Mouse (Mus musculus): Measurements from ENCODE around the gene Ntng1. TPM values are rescaled to one million over a fixed set of nuclear protein-coding genes. Genes with fewer than 3 reads are reported as not detected.

Ntng1 gene
- total and polyA plus RNA-seq, 2 experiments = not detected

DNA sequence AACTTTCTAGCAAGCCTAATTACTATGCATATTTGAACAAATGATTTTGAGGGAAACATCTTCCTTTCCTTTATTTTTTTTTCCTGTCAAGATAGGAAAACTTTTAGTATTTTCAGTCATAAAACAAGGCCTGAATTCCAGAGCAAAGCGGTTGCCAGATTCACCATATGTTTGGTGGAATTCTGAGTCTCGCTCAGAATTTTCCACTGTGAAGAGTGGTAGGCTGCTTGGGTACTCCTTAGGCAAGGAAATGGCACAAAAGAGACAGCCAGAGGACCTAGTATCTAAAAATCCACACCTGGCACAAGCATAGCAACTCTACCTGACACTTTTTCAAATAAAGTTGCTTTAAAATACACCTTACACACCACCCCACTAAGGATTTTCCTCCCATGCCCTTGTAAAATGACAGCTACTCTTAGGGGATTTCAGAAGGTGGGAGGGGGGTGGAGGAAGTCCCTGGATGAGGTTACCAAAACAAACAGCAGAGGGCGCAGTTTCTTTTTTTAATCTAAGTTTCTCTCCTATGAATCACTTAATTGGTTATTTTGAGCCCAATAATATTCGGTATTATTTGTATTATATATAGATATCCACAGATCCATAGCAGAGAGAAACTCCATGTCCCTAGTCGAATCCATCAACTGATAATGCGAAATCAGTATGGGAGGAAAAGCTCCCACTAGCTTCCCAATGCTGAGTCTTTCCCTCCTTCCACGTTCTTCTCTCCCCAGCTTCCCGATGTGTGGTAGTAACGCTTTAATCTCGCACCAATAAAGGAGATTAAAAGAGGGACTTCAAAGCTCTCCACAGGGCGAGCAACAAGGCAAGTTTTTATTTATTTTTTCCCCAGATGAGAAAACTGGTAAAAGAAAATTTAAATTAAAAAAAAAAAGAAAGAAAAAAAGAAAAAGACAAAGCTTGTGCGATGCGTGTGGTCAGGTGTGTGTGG, 2.2 kb downstream of the Ntng1 start:
- Histone ChIP-seq H3K79me2 (ENCODE audit: control insufficient read depth, insufficient read depth, low read length) (no peaks in the 10 kb centered on the region), H3K4me3 (ENCODE audit: insufficient read depth, low read depth, low read length) (no peak overlapping the region), H3K4me1 (ENCODE audit: control insufficient read depth, insufficient read depth, low read length) (peaks cover 3% of the 10 kb centered on the region; the same call in 1 of the 2 replicates), H3K36me3 (ENCODE audit: control insufficient read depth, insufficient read depth, low read length) (no peaks in the 10 kb centered on the region), H3K27me3 (ENCODE audit: control insufficient read depth, insufficient read depth, low read length) (peaks cover 15% of the 10 kb centered on the region), H3K9ac (ENCODE audit: low read depth, low read length) (no peak overlapping the region), H3K27ac (replicated peaks; ENCODE audit: insufficient read depth, low read depth, low read length) (no peak overlapping the region)
- TF ChIP-seq CTCF (IDR thresholded peaks at IDR 0.05; ENCODE audit: low read depth, low read length) (0 out of 2 replicates have a peak, but pooled peaks have one; percentile 17), POLR2A (IDR thresholded peaks at IDR 0.05; ENCODE audit: extremely low read depth, insufficient read depth, low read length) (no peak)
- peak; percentile 12 for DNase-seq (ENCODE audit: extremely low read depth, low read depth, low spot score)
- 4% methylated on average over 13 of the region's 13 CpGs for WGBS

DNA sequence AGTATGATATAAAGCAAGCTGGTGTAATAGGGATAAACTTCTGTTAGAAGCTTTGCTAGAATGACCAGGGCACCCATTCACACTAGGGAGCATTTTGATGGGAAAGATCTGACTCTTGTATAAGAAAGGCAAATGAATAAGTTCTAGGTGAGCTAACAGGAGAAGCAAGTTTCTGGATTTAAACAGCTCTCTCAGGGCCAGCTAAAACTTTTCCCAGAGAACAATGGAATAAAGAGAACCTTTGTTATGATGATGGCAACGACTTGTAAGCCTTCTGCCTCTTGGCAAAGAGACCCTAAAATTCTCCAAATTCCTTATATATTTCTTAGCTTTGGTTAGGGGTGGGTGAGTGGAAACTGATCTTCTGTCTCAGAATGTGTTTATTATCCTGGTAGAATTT, 7.7 kb downstream of the Ntng1 start:
- 23% methylated on average over 1 of the region's 1 CpGs for WGBS
- H3K9ac ChIP-seq (ENCODE audit: low read depth, low read length) = no peak overlapping the region
- H3K4me1 ChIP-seq (ENCODE audit: control insufficient read depth, insufficient read depth, low read length) = no peaks in the 10 kb centered on the region
- no peak overlapping the region for H3K27ac ChIP-seq (replicated peaks; ENCODE audit: insufficient read depth, low read depth, low read length)
- DNase-seq (ENCODE audit: extremely low read depth, low read depth, low spot score) = no peak
- no peaks in the 10 kb centered on the region for H3K79me2 ChIP-seq (ENCODE audit: control insufficient read depth, insufficient read depth, low read length)
- H3K36me3 ChIP-seq (ENCODE audit: control insufficient read depth, insufficient read depth, low read length) = no peaks in the 10 kb centered on the region
- no peaks in the 10 kb centered on the region for H3K27me3 ChIP-seq (ENCODE audit: control insufficient read depth, insufficient read depth, low read length)
- no peak overlapping the region for H3K4me3 ChIP-seq (ENCODE audit: insufficient read depth, low read depth, low read length)
- no peak for TF ChIP-seq CTCF (IDR thresholded peaks at IDR 0.05; ENCODE audit: low read depth, low read length)

DNA sequence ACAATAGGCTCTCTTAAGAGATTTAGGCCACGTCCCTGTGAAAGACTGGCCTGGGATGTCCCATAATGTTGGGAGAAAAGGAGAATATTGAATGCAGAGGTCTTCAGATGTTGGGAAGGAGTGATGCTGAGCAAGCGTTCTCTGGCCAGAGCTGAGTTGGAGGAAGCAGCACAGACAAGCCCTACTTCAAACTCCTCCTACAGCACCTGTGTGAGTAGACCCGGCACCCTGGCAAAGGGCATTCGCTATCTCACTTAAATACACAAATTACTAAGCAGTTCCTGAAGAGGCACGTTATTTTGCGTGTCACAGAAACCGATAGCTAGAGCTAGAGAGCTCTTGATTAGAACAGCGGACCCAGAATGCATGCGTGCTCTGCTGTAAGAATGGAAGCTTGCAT, 10.7 kb downstream of the Ntng1 start:
- Histone ChIP-seq H3K36me3 (ENCODE audit: control insufficient read depth, insufficient read depth, low read length) (no peaks in the 10 kb centered on the region), H3K27me3 (ENCODE audit: control insufficient read depth, insufficient read depth, low read length) (no peaks in the 10 kb centered on the region), H3K9ac (ENCODE audit: low read depth, low read length) (no peak overlapping the region), H3K79me2 (ENCODE audit: control insufficient read depth, insufficient read depth, low read length) (no peaks in the 10 kb centered on the region), H3K4me1 (ENCODE audit: control insufficient read depth, insufficient read depth, low read length) (no peaks in the 10 kb centered on the region), H3K27ac (replicated peaks; ENCODE audit: insufficient read depth, low read depth, low read length) (no peak overlapping the region), H3K4me3 (ENCODE audit: insufficient read depth, low read depth, low read length) (no peak overlapping the region)
- 65% methylated on average over 9 of the region's 9 CpGs for WGBS
- DNase-seq (ENCODE audit: extremely low read depth, low read depth, low spot score) = no peak
- TF ChIP-seq CTCF (IDR thresholded peaks at IDR 0.05; ENCODE audit: low read depth, low read length) (no peak), POLR2A (IDR thresholded peaks at IDR 0.05; ENCODE audit: extremely low read depth, insufficient read depth, low read length) (no peak)

DNA sequence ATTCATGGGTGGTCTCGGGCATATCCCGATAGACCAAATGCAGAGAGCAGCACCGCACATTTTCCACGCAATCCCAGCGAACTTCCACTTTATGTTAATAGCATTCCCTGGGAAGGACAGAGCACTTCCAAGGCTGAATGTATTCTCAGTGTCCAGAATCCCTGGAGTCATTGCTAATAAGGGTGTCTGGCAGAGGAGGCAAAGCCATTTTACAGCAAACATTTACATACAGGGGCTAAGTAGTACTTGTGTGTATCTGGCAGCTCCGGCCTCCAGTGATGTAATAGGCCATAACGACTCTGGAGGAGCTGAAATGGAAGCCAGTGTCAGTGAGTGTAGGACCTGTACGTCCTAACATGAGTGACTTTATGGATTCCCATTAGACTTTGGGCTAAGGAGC, 11.5 kb downstream of the Ntng1 start:
- TF ChIP-seq POLR2A (IDR thresholded peaks at IDR 0.05; ENCODE audit: extremely low read depth, insufficient read depth, low read length) (no peak), CTCF (IDR thresholded peaks at IDR 0.05; ENCODE audit: low read depth, low read length) (no peak)
- Histone ChIP-seq H3K4me1 (ENCODE audit: control insufficient read depth, insufficient read depth, low read length) (no peaks in the 10 kb centered on the region), H3K36me3 (ENCODE audit: control insufficient read depth, insufficient read depth, low read length) (no peaks in the 10 kb centered on the region), H3K9ac (ENCODE audit: low read depth, low read length) (no peak overlapping the region), H3K4me3 (ENCODE audit: insufficient read depth, low read depth, low read length) (no peak overlapping the region), H3K27me3 (ENCODE audit: control insufficient read depth, insufficient read depth, low read length) (no peaks in the 10 kb centered on the region), H3K27ac (replicated peaks; ENCODE audit: insufficient read depth, low read depth, low read length) (no peak overlapping the region), H3K79me2 (ENCODE audit: control insufficient read depth, insufficient read depth, low read length) (no peaks in the 10 kb centered on the region)
- DNase-seq (ENCODE audit: extremely low read depth, low read depth, low spot score) = no peak
- 83% methylated on average over 8 of the region's 8 CpGs for WGBS

DNA sequence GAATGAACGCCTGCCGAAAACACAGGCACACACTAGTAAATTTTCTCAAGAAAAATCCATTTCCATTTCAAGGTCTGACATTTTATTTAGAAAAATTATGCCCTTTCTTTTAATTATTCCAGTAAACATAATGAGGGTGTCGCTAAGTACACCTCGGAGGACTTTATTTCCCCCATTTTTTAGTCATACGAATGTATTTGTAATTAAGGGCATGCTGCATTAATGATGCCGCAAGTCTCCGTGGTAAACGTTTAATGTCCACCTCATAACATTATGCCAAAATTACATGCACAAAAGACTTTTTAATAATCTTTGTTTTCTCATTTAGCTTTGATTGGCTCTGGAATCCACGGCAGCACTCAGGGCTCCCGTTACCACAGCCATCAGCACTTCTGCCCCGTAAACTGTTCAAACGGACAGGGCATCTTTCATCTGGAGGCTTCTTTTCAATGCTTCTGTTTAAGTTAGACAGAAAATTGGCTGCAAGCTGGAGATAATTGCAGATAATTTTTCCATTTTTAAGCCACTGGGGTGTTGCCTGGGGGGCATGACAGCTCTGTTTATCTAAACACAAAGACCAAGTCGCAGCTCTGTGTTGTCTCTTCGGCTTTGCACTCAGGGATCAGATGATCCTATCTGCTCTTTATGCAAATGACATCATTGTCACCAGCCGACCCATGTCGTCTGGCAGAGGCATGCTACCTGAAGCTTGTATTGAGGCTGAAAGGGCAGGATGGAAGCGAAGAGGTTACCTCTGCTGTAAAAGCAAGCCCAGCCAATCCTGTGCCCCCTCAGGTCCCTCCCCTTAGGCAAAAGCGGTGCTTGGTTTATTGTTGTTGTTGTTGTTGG, 12.5 kb downstream of the Ntng1 start:
- no peak overlapping the region for H3K27ac ChIP-seq (replicated peaks; ENCODE audit: insufficient read depth, low read depth, low read length)
- no peak for TF ChIP-seq POLR2A (IDR thresholded peaks at IDR 0.05; ENCODE audit: extremely low read depth, insufficient read depth, low read length)
- no peak for TF ChIP-seq CTCF (IDR thresholded peaks at IDR 0.05; ENCODE audit: low read depth, low read length)
- H3K79me2 ChIP-seq (ENCODE audit: control insufficient read depth, insufficient read depth, low read length) = no peaks in the 10 kb centered on the region
- no peaks in the 10 kb centered on the region for H3K4me1 ChIP-seq (ENCODE audit: control insufficient read depth, insufficient read depth, low read length)
- H3K4me3 ChIP-seq (ENCODE audit: insufficient read depth, low read depth, low read length) = no peak overlapping the region
- H3K27me3 ChIP-seq (ENCODE audit: control insufficient read depth, insufficient read depth, low read length) = no peaks in the 10 kb centered on the region
- no peak overlapping the region for H3K9ac ChIP-seq (ENCODE audit: low read depth, low read length)
- H3K36me3 ChIP-seq (ENCODE audit: control insufficient read depth, insufficient read depth, low read length) = no peaks in the 10 kb centered on the region
- 51% methylated on average over 18 of the region's 18 CpGs for WGBS
- DNase-seq (ENCODE audit: extremely low read depth, low read depth, low spot score) = no peak
